Mouse (Mus musculus) 3134 (cell line): ENCODE data around the gene Gm20817.
"Not testable (repeated sequence)": the region's sequence is repeated elsewhere in the genome, so short reads cannot be mapped to it uniquely, and the experiment has no call there.

ENCODE experiments used
- DNase-seq: peaks from one replicate; pipeline ENCODE4 v3.0.0-alpha.2; 2011; ENCODE audit warnings: low spot score; ENCODE audit not compliant: insufficient read length; ENCODE audit errors: extremely low read depth

The Gm20817 gene

GRCm38 (mm10) chrY:68832628-68833027 lies at the start of gene Gm20817:
TSS of gene Gm20817 (minus strand) at chrY:68832728.
- DNase-seq, result not testable (repeated sequence)
